Mouse (Mus musculus): ENCODE measurements around the gene Cacnb1. TPM values are rescaled to one million over a fixed set of nuclear protein-coding genes. Genes with fewer than 3 reads are reported as not detected.
A peak's percentile ranks its signal among the peaks of the same experiment; 100 is the strongest.

Cacnb1 gene
- polyA plus RNA-seq, 1 experiment from 2014 or later = 6.3 TPM

DNA sequence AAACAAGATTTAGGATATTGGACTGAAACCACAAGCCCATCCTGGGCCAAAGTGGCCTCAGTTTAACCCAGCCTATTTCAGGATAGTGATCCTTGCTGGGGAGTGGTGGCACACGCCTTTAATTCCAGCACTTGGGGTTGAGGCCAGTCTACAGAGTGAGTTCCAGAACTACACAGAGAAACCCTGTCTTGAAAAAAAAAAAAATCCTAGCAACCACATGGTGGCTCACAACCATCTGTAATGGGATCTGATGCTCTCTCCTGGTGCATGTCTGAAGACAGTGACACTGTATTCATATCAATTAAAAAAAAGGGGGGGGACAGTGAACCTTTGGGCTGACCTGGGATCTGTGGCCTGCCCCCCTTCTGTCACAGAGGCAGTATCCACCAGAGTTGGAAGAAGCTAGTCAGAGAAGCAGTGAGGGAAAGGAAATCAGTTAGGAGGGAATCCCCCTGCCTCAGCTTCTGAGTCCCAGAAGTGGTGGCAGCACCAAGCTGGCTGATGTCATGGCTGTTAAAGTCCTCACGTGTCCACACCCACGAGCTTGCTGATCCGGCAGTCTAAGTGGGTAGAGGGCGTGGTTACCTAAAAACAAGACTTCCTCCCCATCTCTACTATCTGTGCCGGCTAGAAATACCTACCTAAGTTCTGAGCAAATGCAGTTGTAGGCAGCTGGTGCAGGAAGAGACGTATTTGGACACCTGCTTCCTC is 23.8 kb downstream of the Cacnb1 start:
- Histone ChIP-seq H3K4me2 (ENCODE audit: low read depth, low read length) (no peak overlapping the region), H3K4me1 (ENCODE audit: control insufficient read depth, insufficient read depth, low read length) (peaks cover 20% of the 10 kb centered on the region), H3K4me3 (ENCODE audit: low read length) (no peak overlapping the region), H3K9ac (ENCODE audit: low read length) (no peak overlapping the region), H3K27ac (ENCODE audit: low read length) (peak overlapping the region; percentile 57), H3K36me3 (ENCODE audit: control insufficient read depth, insufficient read depth) (no peaks in the 10 kb centered on the region), H3K27me3 (ENCODE audit: control insufficient read depth, insufficient read depth, low read length) (peaks cover 26% of the 10 kb centered on the region), H3K9me3 (replicated peaks; ENCODE audit: control insufficient read depth, low read length) (no peaks in the 10 kb centered on the region)
- 46% methylated on average over 7 of the region's 7 CpGs for WGBS
- ATAC-seq (replicated peaks; ENCODE audit: extremely low read depth, insufficient read depth, low FRiP score) = no peak

DNA sequence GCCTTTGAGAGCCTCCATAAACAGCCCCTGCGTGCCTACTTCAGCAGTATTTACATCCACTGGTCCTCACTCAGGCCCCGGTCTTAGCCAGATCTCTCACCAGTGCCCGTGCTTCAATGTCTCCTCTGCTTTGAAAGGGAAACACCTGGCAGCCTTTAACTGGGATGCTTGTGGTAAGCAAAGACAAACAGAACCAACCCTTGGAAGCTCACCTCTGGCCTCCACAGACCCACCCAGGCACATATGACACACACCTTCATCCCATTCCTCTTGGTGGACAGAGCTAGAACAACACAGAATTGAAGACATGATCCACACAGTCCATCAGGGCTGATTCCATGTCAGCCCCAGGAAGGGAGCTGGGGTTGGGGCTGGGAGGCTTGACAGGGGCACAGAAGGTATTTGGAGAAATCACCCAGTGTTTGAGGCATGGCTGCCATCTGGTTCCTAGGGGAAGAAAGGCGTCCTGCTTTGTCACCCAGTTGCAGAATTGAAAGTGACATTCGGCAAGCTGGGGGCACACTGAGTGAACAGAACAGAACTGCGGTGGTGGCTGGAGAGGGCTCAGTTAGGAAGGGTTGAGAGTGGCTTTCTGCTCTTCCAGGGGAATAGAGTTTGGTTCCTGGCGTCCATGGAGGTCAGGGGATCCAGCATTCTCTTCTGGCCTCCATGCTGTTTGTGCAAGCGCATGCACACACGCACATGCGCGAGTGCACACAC is 24.6 kb downstream of the Cacnb1 start:
- ATAC-seq (replicated peaks; ENCODE audit: extremely low read depth, insufficient read depth, low FRiP score) = no peak
- Histone ChIP-seq H3K4me1 (ENCODE audit: control insufficient read depth, insufficient read depth, low read length) (peaks cover 16% of the 10 kb centered on the region), H3K27me3 (ENCODE audit: control insufficient read depth, insufficient read depth, low read length) (peaks cover 26% of the 10 kb centered on the region)

GRCm38 (mm10) chr11:97997387-97997960 is 25.4 kb downstream of the Cacnb1 start:
- Histone ChIP-seq H3K4me3 (ENCODE audit: low read length) (no peak overlapping the region), H3K9me3 (replicated peaks; ENCODE audit: control insufficient read depth, low read length) (no peaks in the 10 kb centered on the region), H3K27ac (ENCODE audit: low read length) (no peak overlapping the region), H3K27me3 (ENCODE audit: control insufficient read depth, insufficient read depth, low read length) (peaks cover 25% of the 10 kb centered on the region), H3K4me1 (ENCODE audit: control insufficient read depth, insufficient read depth, low read length) (peaks cover 10% of the 10 kb centered on the region), H3K36me3 (ENCODE audit: control insufficient read depth, insufficient read depth) (no peaks in the 10 kb centered on the region), H3K4me2 (ENCODE audit: low read depth, low read length) (no peak overlapping the region), H3K9ac (ENCODE audit: low read length) (no peak overlapping the region)
- 74% methylated on average over 8 of the region's 8 CpGs for WGBS
- no peak for ATAC-seq (replicated peaks; ENCODE audit: extremely low read depth, insufficient read depth, low FRiP score)

More for the DNA sequence above, 24.6 kb downstream of the Cacnb1 start:
- Histone ChIP-seq H3K9me3 (replicated peaks; ENCODE audit: control insufficient read depth, low read length) (no peaks in the 10 kb centered on the region), H3K9ac (ENCODE audit: low read length) (no peak overlapping the region), H3K4me2 (ENCODE audit: low read depth, low read length) (no peak overlapping the region), H3K27ac (ENCODE audit: low read length) (peak overlapping the region; percentile 31), H3K36me3 (ENCODE audit: control insufficient read depth, insufficient read depth) (no peaks in the 10 kb centered on the region), H3K4me3 (ENCODE audit: low read length) (no peak overlapping the region)
- WGBS = 76% methylated on average over 11 of the region's 11 CpGs

- no peak overlapping the region for H3K27ac ChIP-seq (ENCODE audit: low read length)
- H3K9ac ChIP-seq (ENCODE audit: low read length) = no peak overlapping the region
- H3K36me3 ChIP-seq (ENCODE audit: control insufficient read depth, insufficient read depth) = no peaks in the 10 kb centered on the region
- H3K9me3 ChIP-seq (replicated peaks; ENCODE audit: control insufficient read depth, low read length) = no peaks in the 10 kb centered on the region
- peaks cover 18% of the 10 kb centered on the region for H3K27me3 ChIP-seq (ENCODE audit: control insufficient read depth, insufficient read depth, low read length)
- H3K4me2 ChIP-seq (ENCODE audit: low read depth, low read length) = no peak overlapping the region
- peaks cover 7% of the 10 kb centered on the region; the same call in 1 of the 2 replicates for H3K4me1 ChIP-seq (ENCODE audit: control insufficient read depth, insufficient read depth, low read length)
- no peak for ATAC-seq (replicated peaks; ENCODE audit: extremely low read depth, insufficient read depth, low FRiP score)
- no peak overlapping the region for H3K4me3 ChIP-seq (ENCODE audit: low read length)
- 66% methylated on average over 1 of the region's 1 CpGs for WGBS
These were observed 26.1 kb downstream of the Cacnb1 start for GRCm38 (mm10) chr11:97996691-97997090.

DNA sequence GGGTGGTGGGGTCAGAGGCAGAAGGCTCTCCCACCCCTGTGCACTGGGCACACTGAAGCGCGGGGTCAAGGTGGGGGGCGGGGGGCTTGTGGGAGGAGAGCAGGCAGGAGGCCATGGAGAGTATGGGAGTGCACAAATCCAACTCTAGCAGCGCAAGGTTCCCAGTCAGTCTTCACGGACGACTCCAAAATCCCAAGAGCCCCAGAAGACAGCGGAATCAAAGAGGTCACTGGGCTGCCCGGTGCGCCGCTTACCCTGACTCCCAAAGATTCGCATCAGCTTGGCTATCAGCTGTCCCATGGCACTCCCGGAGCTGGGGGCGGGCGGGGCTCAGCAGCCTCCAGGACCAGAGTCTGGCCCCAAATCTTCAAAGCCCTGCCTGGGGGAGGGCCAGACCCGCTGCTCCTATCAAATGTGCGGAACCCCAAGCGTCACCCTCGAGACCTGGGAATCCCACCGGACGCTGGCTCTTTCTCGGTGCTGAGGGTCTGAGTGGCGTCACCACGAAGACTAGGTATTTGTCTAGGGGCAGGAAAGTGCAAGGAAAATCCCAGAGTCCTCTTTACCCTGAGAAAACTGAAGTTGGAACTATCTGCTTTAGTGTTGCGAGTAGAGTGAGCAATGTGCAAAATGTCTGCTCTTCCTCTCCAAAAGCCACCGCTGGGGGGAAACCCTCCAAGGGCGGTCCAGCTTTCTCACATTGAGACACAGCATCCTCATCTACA is 27.1 kb downstream of the Cacnb1 start, which contains the start of gene Arl5c:
Arl5c (minus strand) TSS at position 618 of the 725 bp plus-strand sequence.
- Histone ChIP-seq H3K36me3 (ENCODE audit: control insufficient read depth, insufficient read depth) (no peaks in the 10 kb centered on the region), H3K4me1 (ENCODE audit: control insufficient read depth, insufficient read depth, low read length) (peaks cover 7% of the 10 kb centered on the region; the same call in 1 of the 2 replicates), H3K27me3 (ENCODE audit: control insufficient read depth, insufficient read depth, low read length) (peaks cover 12% of the 10 kb centered on the region), H3K4me3 (ENCODE audit: low read length) (peak within 1 kb of the TSS; percentile 59), H3K9ac (ENCODE audit: low read length) (peak within 1 kb of the TSS; percentile 71), H3K9me3 (replicated peaks; ENCODE audit: control insufficient read depth, low read length) (no peaks in the 10 kb centered on the region), H3K27ac (ENCODE audit: low read length) (peak within 1 kb of the TSS; percentile 54; the same call in 1 of the 2 replicates), H3K4me2 (ENCODE audit: low read depth, low read length) (peak within 1 kb of the TSS; percentile 83)
- 1% methylated on average over 26 of the region's 26 CpGs for WGBS
- peak; percentile 20; the same call in 1 of the 2 replicates for ATAC-seq (replicated peaks; ENCODE audit: extremely low read depth, insufficient read depth, low FRiP score)

DNA sequence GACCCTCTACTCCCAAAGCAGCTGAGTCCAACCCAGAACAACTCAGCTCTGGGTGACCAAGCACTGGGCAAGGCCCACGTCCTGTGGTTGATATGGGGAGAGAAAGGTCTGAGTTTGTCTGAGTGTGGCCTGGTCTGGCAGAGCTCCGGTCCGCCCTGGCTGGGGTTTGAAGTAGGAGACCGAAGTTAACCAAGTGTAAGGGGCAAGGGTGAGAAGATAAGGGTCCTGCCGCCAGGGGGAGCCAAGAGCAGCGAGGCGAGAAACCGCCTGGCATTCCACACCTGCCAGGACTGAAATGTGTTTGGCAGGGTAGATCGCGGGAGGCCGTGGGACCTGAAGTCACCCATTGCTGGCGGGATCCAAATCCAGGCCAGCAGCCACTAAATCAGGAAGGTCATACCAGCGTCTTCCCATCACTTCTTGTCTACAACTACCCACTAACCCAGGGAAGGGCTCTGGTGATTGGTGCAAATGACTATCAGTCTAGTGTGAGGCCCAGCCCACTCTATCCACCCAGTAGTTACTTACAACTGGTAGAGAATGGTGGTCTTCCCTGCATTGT is 28.2 kb downstream of the Cacnb1 start:
- ATAC-seq (replicated peaks; ENCODE audit: extremely low read depth, insufficient read depth, low FRiP score) = peak; percentile 35; the same call in 1 of the 2 replicates
- Histone ChIP-seq H3K27ac (ENCODE audit: low read length) (0 out of 2 replicates have a peak overlapping the region, but pooled peaks have one; percentile 18), H3K36me3 (ENCODE audit: control insufficient read depth, insufficient read depth) (no peaks in the 10 kb centered on the region), H3K9me3 (replicated peaks; ENCODE audit: control insufficient read depth, low read length) (no peaks in the 10 kb centered on the region), H3K4me2 (ENCODE audit: low read depth, low read length) (peak overlapping the region; percentile 83), H3K4me3 (ENCODE audit: low read length) (peak overlapping the region; percentile 59), H3K4me1 (ENCODE audit: control insufficient read depth, insufficient read depth, low read length) (peaks cover 12% of the 10 kb centered on the region), H3K27me3 (ENCODE audit: control insufficient read depth, insufficient read depth, low read length) (peaks cover 3% of the 10 kb centered on the region), H3K9ac (ENCODE audit: low read length) (peak overlapping the region; percentile 71)
- 3% methylated on average over 13 of the region's 13 CpGs for WGBS

DNA sequence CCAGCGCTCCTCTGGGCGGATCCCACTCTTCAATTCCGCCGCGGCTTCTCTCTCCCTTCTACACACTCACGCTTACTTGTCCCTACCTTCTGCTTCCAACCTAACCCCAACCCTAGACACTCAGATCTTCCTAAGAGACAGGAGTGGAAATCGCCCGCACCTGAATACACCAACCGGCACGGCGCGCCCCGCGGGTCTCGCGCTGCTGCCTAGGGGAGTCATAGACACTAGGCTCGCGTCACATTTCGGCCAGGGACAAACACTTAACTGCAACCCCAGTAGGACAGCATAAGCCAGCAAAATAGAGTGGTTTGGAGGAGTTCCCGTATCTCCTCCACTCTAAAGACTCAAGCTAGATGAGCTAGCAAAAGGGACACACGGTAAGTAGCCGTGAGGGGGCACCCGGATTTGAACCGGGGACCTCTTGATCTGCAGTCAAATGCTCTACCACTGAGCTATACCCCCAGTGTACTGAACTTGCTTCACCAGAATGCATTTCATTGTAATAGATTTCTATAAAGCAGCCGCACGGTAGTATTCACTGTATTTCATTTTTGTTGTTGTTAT is 34.2 kb downstream of the Cacnb1 start:
- ATAC-seq (replicated peaks; ENCODE audit: extremely low read depth, insufficient read depth, low FRiP score) = peak; percentile 82
- under 1% methylated on average over 26 of the region's 26 CpGs for WGBS
- H3K36me3 ChIP-seq (ENCODE audit: control insufficient read depth, insufficient read depth) = no peaks in the 10 kb centered on the region
- peak overlapping the region; percentile 89 for H3K9ac ChIP-seq (ENCODE audit: low read length)
- H3K27me3 ChIP-seq (ENCODE audit: control insufficient read depth, insufficient read depth, low read length) = peaks cover 19% of the 10 kb centered on the region
- H3K27ac ChIP-seq (ENCODE audit: low read length) = peak overlapping the region; percentile 94
- peak overlapping the region; percentile 97 for H3K4me3 ChIP-seq (ENCODE audit: low read length)
- H3K9me3 ChIP-seq (replicated peaks; ENCODE audit: control insufficient read depth, low read length) = no peaks in the 10 kb centered on the region
- H3K4me1 ChIP-seq (ENCODE audit: control insufficient read depth, insufficient read depth, low read length) = peaks cover 16% of the 10 kb centered on the region
- H3K4me2 ChIP-seq (ENCODE audit: low read depth, low read length) = peak overlapping the region; percentile 65
